8 mouse cellular contexts compared by ENCODE assay signal in genomic region chr2:157078793-157079700, GRCm38 (mm10). TPM values are rescaled to one million over a fixed set of nuclear protein-coding genes. Genes with fewer than 3 reads are reported as not detected.
DNase-seq lines count a peak whose midpoint lies in the region; ATAC-seq and TF ChIP-seq lines count a peak whose summit lies in the region.

Gene Soga1 (minus strand): TSS chr2:157079254.

- ATAC-seq in intestine, embryonic 15.5 days: peak; percentile 90
- ATAC-seq in monocyte, adult 5-6 weeks (replicated peaks; ENCODE audit: insufficient number of reproducible peaks, low FRiP score, low TSS enrichment, poor library complexity, severe bottlenecking): no peak

- no peaks in the 10 kb centered on the region for H3K36me3 ChIP-seq in intestine, embryonic 15.5 days
- no peaks in the 10 kb centered on the region for H3K36me3 ChIP-seq in spleen, adult 2 months (ENCODE audit: control insufficient read depth, insufficient read depth, low read length)

- under 1% methylated on average over 135 of the region's 136 CpGs for WGBS in intestine, embryonic 15.5 days
- WGBS in spleen, adult 2 months: under 1% methylated on average over 104 of the region's 136 CpGs

- peak; percentile 95 for DNase-seq in adrenal gland, adult 2 months
- DNase-seq in embryo, embryonic 10 days (ENCODE audit: low spot score): peak; percentile 93
- DNase-seq in gastrocnemius, postnatal 25 days: peak; percentile 91
- peak; percentile 75 to 82 for DNase-seq in left cerebral cortex, postnatal 36 days (ENCODE audit: low spot score in 2 of 2)
- peak; percentile 89 for DNase-seq in mesoderm, embryonic 11.5 days (ENCODE audit: low read depth, low spot score)
- peak in 1 of 2 experiments; percentile 42 for DNase-seq in spleen, adult 2 months (ENCODE audit: low read depth in 1 of 2, low spot score in 2 of 2)

- H3K9me3 ChIP-seq in intestine, embryonic 15.5 days: no peaks in the 10 kb centered on the region

- no peaks in the 10 kb centered on the region for H3K27me3 ChIP-seq in intestine, embryonic 15.5 days (replicated peaks)
- H3K27me3 ChIP-seq in spleen, adult 2 months (ENCODE audit: control insufficient read depth, insufficient read depth, low read length): peaks cover 16% of the 10 kb centered on the region

- peak within 1 kb of the TSS; percentile 88 for H3K4me3 ChIP-seq in intestine, embryonic 15.5 days (replicated peaks)
- peak within 1 kb of the TSS; percentile 53 for H3K4me3 ChIP-seq in spleen, adult 2 months (ENCODE audit: extremely low read depth, insufficient read depth, insufficient read length)

- no peak for TF ChIP-seq POLR2A in spleen, adult 2 months (IDR thresholded peaks at IDR 0.05; ENCODE audit: low read depth, low read length)

- 0 out of 2 replicates have a peak, but pooled peaks have one; percentile 24 for TF ChIP-seq CTCF in spleen, adult 2 months (IDR thresholded peaks at IDR 0.05; ENCODE audit: extremely low read depth, insufficient read depth, insufficient read length, insufficient replicate concordance)

- H3K27ac ChIP-seq in intestine, embryonic 15.5 days: peak within 1 kb of the TSS; percentile 95
- peak within 1 kb of the TSS; percentile 30; the same call in 1 of the 2 replicates for H3K27ac ChIP-seq in spleen, adult 2 months (ENCODE audit: insufficient read depth, low read length)

- intact Hi-C loops in left cerebral cortex, postnatal 36 days (cut with DNase I): loop anchor here (2.0 kb wide), 1 partner anchor 30 kb away; no protein-coding TSS in a partner anchor

- H3K4me1 ChIP-seq in intestine, embryonic 15.5 days (replicated peaks): peaks cover 37% of the 10 kb centered on the region
- peaks cover 8% of the 10 kb centered on the region; the same call in 1 of the 2 replicates for H3K4me1 ChIP-seq in spleen, adult 2 months (ENCODE audit: control insufficient read depth, insufficient read depth, insufficient read length)

- peak within 1 kb of the TSS; percentile 85 for H3K4me2 ChIP-seq in intestine, embryonic 15.5 days (replicated peaks)

- H3K9ac ChIP-seq in intestine, embryonic 15.5 days: peak within 1 kb of the TSS; percentile 89

RNA-seq across cellular contexts. Expression of gene Soga1, which starts in this region (rescaled TPM):
- 10 to 100 TPM; 30.9 to 36.6 TPM for total RNA-seq in adrenal gland, adult 2 months (2021)
- 31.1 and 33.1 TPM in 2 replicates for polyA plus RNA-seq in adrenal gland, adult 2 months (2012; rRNA removed)
- total RNA-seq in gastrocnemius, postnatal 25 days (2021): 1 to 10 TPM; 4.5 to 5.0 TPM
- polyA plus RNA-seq in intestine, embryonic 15.5 days (2015; fragmentation: Nextera tagmentation; extraction: Ambion mirVana): 2.0 and 2.3 TPM in 2 replicates
- 10 to 100 TPM; 20.0 to 26.0 TPM for total RNA-seq in left cerebral cortex, postnatal 36 days (2021)
- 5.3 and 5.4 TPM in 2 replicates for polyA plus RNA-seq in spleen, adult 2 months (2012; rRNA removed)
- 0.76 to 1.5 TPM (median 0.78 TPM) in 3 replicates for total RNA-seq in monocyte, adult 5-6 weeks (2017)
